In genomic region chr15:32532539-32532938, GRCm38 (mm10) we compare ENCODE assay signal across 25 mouse cellular contexts.
DNase-seq lines count a peak whose midpoint lies in the region; ATAC-seq and TF ChIP-seq lines count a peak whose summit lies in the region.
"Had no signal": no experiment of that assay in that cellular context is flagged by ENCODE, and none has a peak within 500 bp of the region (broad histone marks: within the 10 kb centered on the region; RNA-seq: fewer than 3 reads in every experiment).

No protein-coding gene starts in this region.

- no peak overlapping the region for H3K4me2 ChIP-seq in heart, embryonic 11.5 days
- H3K4me2 ChIP-seq in hindbrain, postnatal 0 days (ENCODE audit: low read depth, low read length), result no peak overlapping the region
- H3K4me2 ChIP-seq: embryonic facial prominence, embryonic 13.5 days; forebrain, embryonic 13.5 days; hindbrain, embryonic 12.5 days; neural tube, embryonic 12.5 days; stomach, embryonic 15.5 days had no signal

- intact Hi-C loops in heart, adult 2 months (cut with DNase I), result no loop called here
- intact Hi-C loops in heart, postnatal 10 days (cut with DNase I), result no loop called here

- peak overlapping the region; percentile 62 for H3K27ac ChIP-seq in heart, adult 2 months
- H3K27ac ChIP-seq in heart, embryonic 11.5 days (ENCODE audit: low read depth, low read length), result no peak overlapping the region
- peak overlapping the region; percentile 23; the same call in 1 of the 2 replicates for H3K27ac ChIP-seq in kidney, adult 2 months (ENCODE audit: insufficient read depth, low read depth, low read length)
- H3K27ac ChIP-seq in hindbrain, postnatal 0 days, result no peak overlapping the region
- H3K27ac ChIP-seq: embryonic facial prominence, embryonic 13.5 days; forebrain, embryonic 13.5 days; hindbrain, embryonic 12.5 days; limb, embryonic 10.5 days; neural tube, embryonic 12.5 days; stomach, embryonic 15.5 days had no signal

- no peaks in the 10 kb centered on the region for H3K27me3 ChIP-seq in heart, adult 2 months (ENCODE audit: control insufficient read depth, insufficient read depth, low read length)
- no peaks in the 10 kb centered on the region for H3K27me3 ChIP-seq in heart, embryonic 11.5 days (ENCODE audit: control insufficient read depth, insufficient read depth, low read length)
- no peaks in the 10 kb centered on the region for H3K27me3 ChIP-seq in kidney, adult 2 months (replicated peaks; ENCODE audit: control insufficient read depth, insufficient read depth, low read length)
- H3K27me3 ChIP-seq in hindbrain, postnatal 0 days (ENCODE audit: insufficient read depth, low read length), result no peaks in the 10 kb centered on the region
- H3K27me3 ChIP-seq: embryonic facial prominence, embryonic 13.5 days; forebrain, embryonic 13.5 days; hindbrain, embryonic 12.5 days; megakaryocyte, embryonic 14.5 days; neural tube, embryonic 12.5 days; stomach, embryonic 15.5 days had no signal

- peaks cover 1% of the 10 kb centered on the region; the same call in 1 of the 2 replicates for H3K4me1 ChIP-seq in heart, adult 2 months (ENCODE audit: control insufficient read depth, insufficient read depth, low read length)
- no peaks in the 10 kb centered on the region for H3K4me1 ChIP-seq in heart, embryonic 11.5 days (ENCODE audit: control insufficient read depth, insufficient read depth, low read length)
- no peaks in the 10 kb centered on the region for H3K4me1 ChIP-seq in kidney, adult 2 months (ENCODE audit: control insufficient read depth, insufficient read depth, low read length)
- H3K4me1 ChIP-seq in hindbrain, postnatal 0 days (ENCODE audit: insufficient read depth, low read length), result no peaks in the 10 kb centered on the region
- H3K4me1 ChIP-seq: forebrain, embryonic 13.5 days; hindbrain, embryonic 12.5 days; megakaryocyte, embryonic 14.5 days; neural tube, embryonic 12.5 days; stomach, embryonic 15.5 days had no signal

- 34% methylated on average over 3 of the region's 3 CpGs for WGBS in heart, adult 2 months
- 66% methylated on average over 3 of the region's 3 CpGs for WGBS in heart, embryonic 11.5 days (ENCODE audit: insufficient replicate concordance)
- 73% methylated on average over 3 of the region's 3 CpGs for WGBS in kidney, adult 2 months
- 84% methylated on average over 3 of the region's 3 CpGs for WGBS in hindbrain, postnatal 0 days

- no peak overlapping the region for H3K4me3 ChIP-seq in heart, adult 2 months
- no peak overlapping the region for H3K4me3 ChIP-seq in heart, embryonic 11.5 days (ENCODE audit: low read depth, low read length)
- H3K4me3 ChIP-seq in kidney, adult 2 months (ENCODE audit: insufficient read depth, low read depth, low read length), result no peak overlapping the region
- H3K4me3 ChIP-seq in hindbrain, postnatal 0 days (ENCODE audit: low read length), result no peak overlapping the region
- H3K4me3 ChIP-seq: embryonic facial prominence, embryonic 13.5 days; forebrain, embryonic 13.5 days; hindbrain, embryonic 12.5 days; limb, embryonic 10.5 days; megakaryocyte, embryonic 14.5 days; neural tube, embryonic 12.5 days; stomach, embryonic 15.5 days had no signal

- TF ChIP-seq EP300 in heart, adult 2 months (IDR thresholded peaks at IDR 0.05; ENCODE audit: insufficient read depth, low read depth, low read length), result no peak

- no peak overlapping the region for H3K9ac ChIP-seq in heart, adult 2 months (ENCODE audit: low read depth, low read length)
- no peak overlapping the region for H3K9ac ChIP-seq in heart, embryonic 11.5 days (ENCODE audit: low read depth, low read length)
- H3K9ac ChIP-seq in hindbrain, postnatal 0 days (replicated peaks; ENCODE audit: low read length), result no peak overlapping the region
- H3K9ac ChIP-seq: embryonic facial prominence, embryonic 13.5 days; forebrain, embryonic 13.5 days; hindbrain, embryonic 12.5 days; liver, postnatal 0 days; neural tube, embryonic 12.5 days; stomach, embryonic 15.5 days had no signal

- no peak for ATAC-seq in heart, embryonic 11.5 days (replicated peaks; ENCODE audit: insufficient number of reproducible peaks, low FRiP score, low TSS enrichment)
- ATAC-seq in hindbrain, postnatal 0 days, result no peak
- ATAC-seq: activated CD4-positive, CD25-positive, alpha-beta regulatory T cell, adult 4 months; forebrain, embryonic 13.5 days; liver, postnatal 0 days had no signal

- H3K79me2 ChIP-seq in heart, adult 2 months (replicated peaks; ENCODE audit: control insufficient read depth, insufficient read depth, low read length), result no peaks in the 10 kb centered on the region; the same call in 1 of the 2 replicates

- peaks cover 6% of the 10 kb centered on the region; the same call in 1 of the 2 replicates for H3K36me3 ChIP-seq in heart, adult 2 months (ENCODE audit: control insufficient read depth, insufficient read depth, low read length)
- H3K36me3 ChIP-seq in heart, embryonic 11.5 days (ENCODE audit: control insufficient read depth, insufficient read depth, low read length), result no peaks in the 10 kb centered on the region
- H3K36me3 ChIP-seq in kidney, adult 2 months (ENCODE audit: control insufficient read depth, insufficient read depth, low read length), result no peaks in the 10 kb centered on the region
- no peaks in the 10 kb centered on the region for H3K36me3 ChIP-seq in hindbrain, postnatal 0 days (ENCODE audit: insufficient read depth, low read length)
- H3K36me3 ChIP-seq: embryonic facial prominence, embryonic 13.5 days; hindbrain, embryonic 12.5 days; limb, embryonic 10.5 days; neural tube, embryonic 12.5 days; stomach, embryonic 15.5 days had no signal

- no peak for TF ChIP-seq CTCF in heart, adult 2 months (IDR thresholded peaks at IDR 0.05)
- no peak for TF ChIP-seq CTCF in kidney, adult 2 months (conservative IDR thresholded peaks at IDR 0.05; ENCODE audit: insufficient read depth, insufficient read length, low read depth, low read length)
- no peak for TF ChIP-seq CTCF in hindbrain, postnatal 0 days (IDR thresholded peaks at IDR 0.05; ENCODE audit: low read depth)

- no peak for DNase-seq in heart, adult 2 months
- DNase-seq in kidney, adult 2 months, result peak; percentile 14
- DNase-seq in kidney, postnatal 10 days, result no peak
- DNase-seq in ovary, adult 18-20 months (ENCODE audit: low spot score), result peak; percentile 13
- DNase-seq in ovary, postnatal 10 days (ENCODE audit: low spot score), result no peak
- DNase-seq in heart, postnatal 10 days, result peak; percentile 43 to 44
- no peak for DNase-seq in hindbrain, postnatal 0 days (ENCODE audit: low spot score)
- DNase-seq: adrenal gland, postnatal 14 days; cerebellum, adult 11 months; kidney, adult 11 months; kidney, postnatal 14 days; liver; liver, postnatal 0 days; lung, postnatal 14 days; midbrain, embryonic 14.5 days; thymus, postnatal 25 days had no signal

- TF ChIP-seq POLR2A in heart, adult 2 months (IDR thresholded peaks at IDR 0.05; ENCODE audit: insufficient read depth, low read depth, low read length), result no peak
- no peak for TF ChIP-seq POLR2A in kidney, adult 2 months (IDR thresholded peaks at IDR 0.05; ENCODE audit: low read depth, low read length)

- H3K9me3 ChIP-seq in heart, embryonic 11.5 days (replicated peaks; ENCODE audit: control insufficient read depth, low read length), result no peaks in the 10 kb centered on the region
- H3K9me3 ChIP-seq in hindbrain, postnatal 0 days (ENCODE audit: low read length), result no peaks in the 10 kb centered on the region
- H3K9me3 ChIP-seq: embryonic facial prominence, embryonic 13.5 days; forebrain, embryonic 13.5 days; hindbrain, embryonic 12.5 days; limb, embryonic 10.5 days; megakaryocyte, embryonic 14.5 days; neural tube, embryonic 12.5 days; stomach, embryonic 15.5 days had no signal

Comparison
In these comparisons a context has a peak if more than half of its experiments do, and no peak if none do; other contexts are left out.
1. DNase-seq: peak in kidney, adult 2 months (single experiment), ovary, adult 18-20 months (single experiment) and heart, postnatal 10 days (2 of 2); none in heart, adult 2 months (0 of 2), kidney, postnatal 10 days (single experiment), ovary, postnatal 10 days (single experiment) and hindbrain, postnatal 0 days (single experiment).
2. H3K27ac ChIP-seq: peak in heart, adult 2 months (single experiment) and kidney, adult 2 months (single experiment); none in heart, embryonic 11.5 days (single experiment) and hindbrain, postnatal 0 days (single experiment).